Mouse (Mus musculus) kidney, embryonic 16.5 days (tissue): ENCODE results near the gene Atp6v0c. TPM values are rescaled to one million over a fixed set of nuclear protein-coding genes. Genes with fewer than 3 reads are reported as not detected.

Source experiments
- ATAC-seq: fragments of 200-750 bp; cut with Nextera tagmentation; 2 replicates; pipeline ENCODE4 v1.8.0; 2017; ENCODE audit warnings: moderate TSS enrichment; ENCODE audit not compliant: low FRiP score, low TSS enrichment
- H3K27ac ChIP-seq: fragments of 300-500 bp; sonication (generic); 2 replicates; pipeline ENCODE4 v1.5.1; 2014; ENCODE audit warnings: low read length
- H3K27me3 ChIP-seq: fragments of 300-500 bp; sonication (generic); 2 replicates; pipeline ENCODE4 v1.6.1; 2014; ENCODE audit warnings: low read length, control low read depth, mixed read lengths; ENCODE audit not compliant: insufficient read depth
- H3K36me3 ChIP-seq: fragments of 300-500 bp; sonication (generic); 2 replicates; pipeline ENCODE4 v1.6.1; 2014; ENCODE audit warnings: low read length, control low read depth, mixed read lengths; ENCODE audit not compliant: insufficient read depth
- H3K4me1 ChIP-seq: fragments of 300-500 bp; sonication (generic); 2 replicates; pipeline ENCODE4 v1.6.1; 2014; ENCODE audit warnings: low read length, control low read depth, mixed read lengths; ENCODE audit not compliant: insufficient read depth
- H3K4me2 ChIP-seq: fragments of 300-500 bp; sonication (generic); replicated peaks from 2 replicates; pipeline ENCODE4 v1.6.1; 2014; ENCODE audit warnings: low read depth, low read length
- H3K4me3 ChIP-seq: fragments of 300-500 bp; sonication (generic); 2 replicates; pipeline ENCODE4 v1.5.1; 2014; ENCODE audit warnings: mild to moderate bottlenecking, low read length
- H3K9ac ChIP-seq: fragments of 300-500 bp; sonication (generic); replicated peaks from 2 replicates; pipeline ENCODE4 v1.6.1; 2014; ENCODE audit warnings: low read length
- H3K9me3 ChIP-seq: fragments of 300-500 bp; sonication (generic); 2 replicates; pipeline ENCODE4 v1.6.1; 2016; ENCODE audit warnings: low read length, control low read depth
- WGBS: fragments of 180-500 bp; shearing (Covaris S2); extraction: QIAGEN DNeasy Blood & Tissue Kit; methylation state at CpG from one replicate; pipeline ENCODE4 v1.1.7; 2014; 5-methylcytosine and 5-hydroxymethylcytosine counted together
- polyA plus RNA-seq: library from polyadenylated mRNA; unstranded; fragments of >200 nt; fragmentation: Nextera tagmentation; extraction: Ambion mirVana; gene quantifications from 2 replicates; pipeline ENCODE4 v1.2.1, GENCODE M21; 2015

The Atp6v0c gene
- polyA plus RNA-seq, 1 experiment from 2014 or later, result 695 TPM

- no peak overlapping the region for H3K4me3 ChIP-seq
- no peak for ATAC-seq
- H3K9ac ChIP-seq, result no peak overlapping the region
- no peak overlapping the region for H3K4me2 ChIP-seq
- H3K27ac ChIP-seq, result no peak overlapping the region
- H3K27me3 ChIP-seq, result no peaks in the 10 kb centered on the region
- H3K36me3 ChIP-seq, result no peaks in the 10 kb centered on the region
- H3K4me1 ChIP-seq, result peaks cover 6% of the 10 kb centered on the region
- WGBS, result 60% methylated on average over 4 of the region's 4 CpGs
- H3K9me3 ChIP-seq, result no peaks in the 10 kb centered on the region
These were observed 30.2 kb upstream of the Atp6v0c start for GRCm38 (mm10) chr17:24199741-24200140.

- Histone ChIP-seq H3K27ac (no peak overlapping the region), H3K27me3 (no peaks in the 10 kb centered on the region), H3K9me3 (no peaks in the 10 kb centered on the region), H3K4me1 (peaks cover 2% of the 10 kb centered on the region), H3K4me3 (no peak overlapping the region), H3K36me3 (no peaks in the 10 kb centered on the region), H3K9ac (no peak overlapping the region), H3K4me2 (no peak overlapping the region)
- ATAC-seq, result no peak
- 95% methylated on average over 4 of the region's 4 CpGs for WGBS
These were observed 29.8 kb upstream of the Atp6v0c start for GRCm38 (mm10) chr17:24199252-24199651.

- Histone ChIP-seq H3K4me1 (no peaks in the 10 kb centered on the region; the same call in 1 of the 2 replicates), H3K9ac (no peak overlapping the region), H3K27ac (no peak overlapping the region), H3K4me3 (no peak overlapping the region), H3K36me3 (no peaks in the 10 kb centered on the region), H3K4me2 (no peak overlapping the region), H3K9me3 (no peaks in the 10 kb centered on the region), H3K27me3 (no peaks in the 10 kb centered on the region)
- no peak for ATAC-seq
- 77% methylated on average over 15 of the region's 15 CpGs for WGBS
These were observed 27.7 kb upstream of the Atp6v0c start for GRCm38 (mm10) chr17:24197032-24197824.

DNA sequence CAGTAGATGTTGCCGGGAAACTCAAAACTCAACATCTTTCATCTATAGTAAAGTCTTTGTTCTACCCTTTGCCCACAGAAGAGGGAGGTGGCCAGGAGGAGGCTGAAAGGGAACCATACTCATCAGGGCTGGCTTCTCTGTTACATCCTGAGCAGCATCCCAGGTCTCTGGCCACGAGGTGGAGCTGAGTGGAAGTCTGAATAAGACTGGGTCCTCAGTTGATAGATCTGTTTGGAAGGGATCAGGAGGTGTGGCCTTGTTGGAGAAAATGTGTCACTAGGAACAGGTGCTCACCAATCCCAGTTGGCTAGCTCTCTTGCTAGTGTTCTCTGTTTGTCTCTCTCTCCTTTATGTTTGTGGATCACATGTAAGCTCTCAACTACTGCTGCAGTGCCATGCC is 25.8 kb upstream of the Atp6v0c start:
- no peak for ATAC-seq
- Histone ChIP-seq H3K36me3 (no peaks in the 10 kb centered on the region), H3K4me1 (no peaks in the 10 kb centered on the region; the same call in 1 of the 2 replicates), H3K4me2 (no peak overlapping the region), H3K27ac (no peak overlapping the region), H3K27me3 (no peaks in the 10 kb centered on the region), H3K9me3 (no peaks in the 10 kb centered on the region), H3K9ac (no peak overlapping the region), H3K4me3 (no peak overlapping the region)
- 80% methylated on average over 2 of the region's 2 CpGs for WGBS

DNA sequence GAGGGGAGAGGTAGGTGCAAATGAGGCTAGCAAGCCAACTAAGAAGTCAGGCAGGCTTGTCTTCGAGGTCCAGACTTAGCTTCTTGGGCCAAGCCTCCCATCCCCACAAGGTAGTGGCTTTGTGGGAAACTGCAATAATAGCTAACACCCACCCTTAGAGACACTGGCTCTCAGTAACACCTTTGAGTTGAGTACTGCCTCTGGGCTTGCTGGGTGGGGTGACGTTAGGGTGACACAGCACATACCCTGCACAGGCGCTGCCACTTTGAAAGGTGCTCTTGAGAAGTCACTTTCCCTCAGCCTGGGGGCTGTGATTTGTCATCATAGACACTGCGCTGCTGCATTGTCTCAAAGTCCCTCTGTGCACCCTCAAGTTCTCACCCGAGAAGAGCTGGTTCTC is 24.3 kb upstream of the Atp6v0c start:
- H3K4me2 ChIP-seq, result no peak overlapping the region
- no peak for ATAC-seq
- H3K27ac ChIP-seq, result no peak overlapping the region
- 85% methylated on average over 5 of the region's 5 CpGs for WGBS
- H3K9me3 ChIP-seq, result no peaks in the 10 kb centered on the region
- H3K27me3 ChIP-seq, result no peaks in the 10 kb centered on the region
- no peak overlapping the region for H3K9ac ChIP-seq
- no peaks in the 10 kb centered on the region for H3K4me1 ChIP-seq
- H3K36me3 ChIP-seq, result no peaks in the 10 kb centered on the region
- H3K4me3 ChIP-seq, result no peak overlapping the region

DNA sequence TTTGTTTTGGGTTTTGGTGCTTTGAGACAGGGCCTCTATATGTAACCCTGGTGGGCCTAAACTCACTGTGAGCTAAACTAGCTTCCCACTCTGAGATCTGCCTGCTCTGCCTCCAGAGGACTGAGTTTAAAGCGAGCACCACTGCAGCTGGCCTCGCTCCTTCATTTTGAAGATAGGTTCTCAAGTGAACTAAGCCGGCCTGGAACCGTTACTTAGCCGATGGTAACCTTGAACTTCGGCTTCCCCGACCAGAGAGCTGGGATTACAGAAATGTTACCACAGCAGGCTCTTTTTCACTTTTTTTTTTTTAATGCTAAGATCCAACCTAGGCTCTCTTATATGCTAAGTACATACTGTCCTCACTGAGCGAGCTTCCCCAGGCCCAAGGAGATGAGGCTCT is 23.8 kb upstream of the Atp6v0c start:
- H3K27me3 ChIP-seq, result no peaks in the 10 kb centered on the region
- H3K4me2 ChIP-seq, result no peak overlapping the region
- H3K36me3 ChIP-seq, result no peaks in the 10 kb centered on the region
- no peaks in the 10 kb centered on the region for H3K4me1 ChIP-seq
- no peak overlapping the region for H3K4me3 ChIP-seq
- no peaks in the 10 kb centered on the region for H3K9me3 ChIP-seq
- H3K9ac ChIP-seq, result no peak overlapping the region
- WGBS, result 92% methylated on average over 8 of the region's 8 CpGs
- ATAC-seq, result no peak
- H3K27ac ChIP-seq, result no peak overlapping the region

- Histone ChIP-seq H3K27me3 (no peaks in the 10 kb centered on the region), H3K9ac (no peak overlapping the region), H3K4me3 (no peak overlapping the region), H3K27ac (no peak overlapping the region), H3K36me3 (no peaks in the 10 kb centered on the region), H3K9me3 (no peaks in the 10 kb centered on the region), H3K4me1 (no peaks in the 10 kb centered on the region), H3K4me2 (no peak overlapping the region)
- 60% methylated on average over 8 of the region's 8 CpGs for WGBS
- ATAC-seq, result no peak
These were observed 23.3 kb upstream of the Atp6v0c start for GRCm38 (mm10) chr17:24192848-24193247.

DNA sequence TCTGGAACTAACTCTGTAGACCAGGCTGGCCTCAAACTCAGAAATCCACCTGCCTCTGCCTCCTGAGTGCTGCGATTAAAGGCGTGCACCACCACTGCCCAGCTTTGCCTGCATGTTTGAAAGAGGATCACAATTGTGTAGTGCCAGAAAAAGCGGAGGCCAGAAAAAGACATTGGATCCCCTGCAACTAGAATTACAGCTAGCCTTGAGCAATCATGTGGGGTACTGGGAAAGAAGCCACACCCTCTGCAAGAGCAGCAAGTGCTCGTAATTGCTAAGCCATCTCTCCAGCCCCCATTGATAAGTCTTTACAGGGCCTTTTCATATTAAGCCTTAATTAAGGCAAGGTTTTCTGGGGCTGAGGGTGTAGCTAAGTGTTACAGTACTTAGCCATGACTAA is 22.0 kb upstream of the Atp6v0c start:
- H3K9ac ChIP-seq, result no peak overlapping the region
- ATAC-seq, result no peak
- H3K4me1 ChIP-seq, result no peaks in the 10 kb centered on the region
- WGBS, result 64% methylated on average over 4 of the region's 4 CpGs
- H3K4me2 ChIP-seq, result no peak overlapping the region
- H3K9me3 ChIP-seq, result no peaks in the 10 kb centered on the region
- no peaks in the 10 kb centered on the region for H3K27me3 ChIP-seq
- H3K36me3 ChIP-seq, result no peaks in the 10 kb centered on the region
- H3K27ac ChIP-seq, result no peak overlapping the region
- no peak overlapping the region for H3K4me3 ChIP-seq

DNA sequence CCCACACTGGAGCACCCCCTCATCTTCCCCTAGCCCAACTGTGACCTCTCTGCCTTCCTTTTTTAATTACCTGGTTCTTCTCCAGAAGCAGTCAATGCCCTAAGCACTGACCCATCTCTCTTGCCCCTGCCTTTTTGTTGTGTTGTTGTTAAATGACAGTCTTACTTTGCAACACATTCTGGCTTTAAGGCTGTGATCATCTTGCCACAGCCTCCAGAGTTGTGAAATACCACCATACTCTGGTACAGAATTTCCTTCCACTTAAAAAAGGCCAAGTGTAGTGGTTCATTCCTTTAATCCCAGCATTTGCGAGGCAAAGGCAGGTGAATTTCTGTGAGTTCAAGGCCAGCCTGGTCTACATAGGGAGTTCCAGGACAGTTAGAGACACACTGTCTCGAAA is 21.4 kb upstream of the Atp6v0c start:
- H3K36me3 ChIP-seq, result no peaks in the 10 kb centered on the region
- H3K4me2 ChIP-seq, result no peak overlapping the region
- no peak overlapping the region for H3K9ac ChIP-seq
- no peak overlapping the region for H3K4me3 ChIP-seq
- ATAC-seq, result no peak
- H3K27me3 ChIP-seq, result no peaks in the 10 kb centered on the region
- H3K4me1 ChIP-seq, result no peaks in the 10 kb centered on the region
- 90% methylated on average over 2 of the region's 2 CpGs for WGBS
- H3K27ac ChIP-seq, result no peak overlapping the region
- H3K9me3 ChIP-seq, result no peaks in the 10 kb centered on the region

DNA sequence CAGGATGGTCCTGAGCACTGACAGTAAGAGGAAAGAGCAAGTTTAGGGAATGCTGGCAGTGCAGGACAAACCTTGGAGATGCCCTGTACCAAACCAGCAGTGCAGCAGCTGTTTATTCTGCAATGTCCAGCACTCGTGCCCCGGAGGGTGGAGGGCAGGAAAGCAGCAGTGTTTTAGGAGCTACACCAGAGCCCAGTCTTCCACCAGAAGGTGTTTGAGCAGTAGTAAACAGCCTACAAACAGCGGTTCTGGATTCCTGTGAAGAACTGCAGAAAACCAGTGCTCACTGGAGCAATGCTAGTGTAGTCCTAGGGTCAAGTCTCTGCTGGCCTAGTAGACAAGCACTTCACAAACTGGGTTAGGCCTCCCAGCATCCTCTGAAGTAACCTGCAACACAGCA is 4.8 kb upstream of the Atp6v0c start:
- Histone ChIP-seq H3K36me3 (no peaks in the 10 kb centered on the region), H3K9me3 (no peaks in the 10 kb centered on the region), H3K9ac (no peak overlapping the region), H3K4me3 (no peak overlapping the region), H3K4me1 (peaks cover 6% of the 10 kb centered on the region), H3K27me3 (no peaks in the 10 kb centered on the region), H3K27ac (no peak overlapping the region), H3K4me2 (no peak overlapping the region)
- 71% methylated on average over 3 of the region's 3 CpGs for WGBS
- no peak for ATAC-seq
